Mouse (Mus musculus) G1E (cell line): ENCODE data around the gene Izumo4.

ENCODE experiments used
- CTCF ChIP-seq: IDR thresholded peaks from 2 replicates; pipeline ENCODE4 v1.5.1; 2012; ENCODE audit warnings: low read depth, low read length, inconsistent platforms, mixed read lengths
- GATA1 ChIP-seq: IDR thresholded peaks from 2 replicates; pipeline ENCODE4 v1.6.1; 2012; ENCODE audit warnings: borderline replicate concordance, low read length, inconsistent platforms, mixed read lengths
- POLR2AphosphoS5 ChIP-seq: IDR thresholded peaks from 2 replicates; pipeline ENCODE4 v1.6.1; 2012; ENCODE audit warnings: low read depth, low read length, inconsistent platforms; ENCODE audit not compliant: insufficient replicate concordance

GRCm38 (mm10) chr10:80654866-80655265 is 47.1 kb upstream of the Izumo4 start:
- TF ChIP-seq CTCF (no peak), GATA1 (no peak), POLR2AphosphoS5 (no peak)
